Mouse (Mus musculus) layer of hippocampus, adult 11-12 months (tissue): ENCODE measurements around the gene Adgrg5.

Source experiments
- DNase-seq: peaks from one replicate; pipeline ENCODE4 v3.0.0; 2022; ENCODE audit warnings: low spot score

The Adgrg5 gene

GRCm38 (mm10) chr8:94923405-94923804 lies at the start of gene Adgrg5:
TSS of gene Adgrg5 (plus strand) at chr8:94923694.
- no peak for DNase-seq

GRCm38 (mm10) chr8:94874358-94874757 lies 49.1 kb upstream of the Adgrg5 start:
- DNase-seq = peak; percentile 76

GRCm38 (mm10) chr8:94875096-94875870 lies 48.2 kb upstream of the Adgrg5 start:
- no peak for DNase-seq

- DNase-seq = no peak
Measured at GRCm38 (mm10) chr8:94875871-94876150, 47.7 kb upstream of the Adgrg5 start.

GRCm38 (mm10) chr8:94876197-94876730 lies 47.2 kb upstream of the Adgrg5 start, which contains the start of gene Dok4:
TSS of gene Dok4 (minus strand) at chr8:94876330.
- peak; percentile 67 for DNase-seq

GRCm38 (mm10) chr8:94876820-94877219 lies 46.7 kb upstream of the Adgrg5 start:
- DNase-seq = no peak

GRCm38 (mm10) chr8:94880742-94881141 lies 42.8 kb upstream of the Adgrg5 start:
- DNase-seq = no peak

GRCm38 (mm10) chr8:94888383-94889036 lies 35.0 kb upstream of the Adgrg5 start:
- DNase-seq = no peak

GRCm38 (mm10) chr8:94892917-94893316 lies 30.6 kb upstream of the Adgrg5 start:
- DNase-seq = no peak

GRCm38 (mm10) chr8:94899262-94899661 lies 24.2 kb upstream of the Adgrg5 start:
- no peak for DNase-seq

GRCm38 (mm10) chr8:94900617-94901016 lies 22.9 kb upstream of the Adgrg5 start:
- DNase-seq = no peak

GRCm38 (mm10) chr8:94901031-94901430 lies 22.5 kb upstream of the Adgrg5 start:
- no peak for DNase-seq

GRCm38 (mm10) chr8:94903709-94904108 lies 19.8 kb upstream of the Adgrg5 start:
- no peak for DNase-seq

GRCm38 (mm10) chr8:94904450-94905175 lies 18.9 kb upstream of the Adgrg5 start:
- DNase-seq = peak; percentile 36

- DNase-seq = no peak
Measured at GRCm38 (mm10) chr8:94907591-94908300, 15.7 kb upstream of the Adgrg5 start.

GRCm38 (mm10) chr8:94908847-94909246 lies 14.6 kb upstream of the Adgrg5 start:
- peak; percentile 77 for DNase-seq

- peak; percentile 48 for DNase-seq
Measured at GRCm38 (mm10) chr8:94913061-94913660, 10.3 kb upstream of the Adgrg5 start.

GRCm38 (mm10) chr8:94914256-94914655 lies 9.2 kb upstream of the Adgrg5 start:
- DNase-seq = no peak

GRCm38 (mm10) chr8:94914701-94915101 lies 8.8 kb upstream of the Adgrg5 start:
- no peak for DNase-seq

GRCm38 (mm10) chr8:94916311-94916959 lies 7.1 kb upstream of the Adgrg5 start:
- DNase-seq = no peak

GRCm38 (mm10) chr8:94916960-94917324 lies 6.6 kb upstream of the Adgrg5 start:
- DNase-seq = no peak
